Mouse (Mus musculus): ENCODE measurements around the gene Rasgrp1. TPM values are rescaled to one million over a fixed set of nuclear protein-coding genes. Genes with fewer than 3 reads are reported as not detected.

Rasgrp1 gene
- polyA plus RNA-seq, 1 experiment from 2014 or later, result 6.9 TPM

GRCm38 (mm10) chr2:117322399-117322798, 20.4 kb downstream of the Rasgrp1 start:
- no peak overlapping the region for H3K9ac ChIP-seq
- H3K4me3 ChIP-seq (replicated peaks), result no peak overlapping the region
- H3K36me3 ChIP-seq (replicated peaks), result no peaks in the 10 kb centered on the region
- H3K4me2 ChIP-seq, result no peak overlapping the region
- no peak overlapping the region for H3K27ac ChIP-seq
- no peaks in the 10 kb centered on the region for H3K4me1 ChIP-seq
- H3K9me3 ChIP-seq, result no peaks in the 10 kb centered on the region
- no peaks in the 10 kb centered on the region for H3K27me3 ChIP-seq
- ATAC-seq (ENCODE audit: low FRiP score), result no peak
- 92% methylated on average over 8 of the region's 8 CpGs for WGBS

- Histone ChIP-seq H3K27me3 (no peaks in the 10 kb centered on the region), H3K9ac (no peak overlapping the region), H3K4me1 (no peaks in the 10 kb centered on the region), H3K9me3 (no peaks in the 10 kb centered on the region), H3K4me2 (no peak overlapping the region), H3K4me3 (replicated peaks) (no peak overlapping the region), H3K36me3 (replicated peaks) (no peaks in the 10 kb centered on the region), H3K27ac (no peak overlapping the region)
- ATAC-seq (ENCODE audit: low FRiP score), result no peak
- WGBS, result 82% methylated on average over 3 of the region's 3 CpGs
Measured at GRCm38 (mm10) chr2:117321231-117321630, 21.6 kb downstream of the Rasgrp1 start.

GRCm38 (mm10) chr2:117318991-117319390, 23.8 kb downstream of the Rasgrp1 start:
- no peaks in the 10 kb centered on the region for H3K27me3 ChIP-seq

GRCm38 (mm10) chr2:117313586-117314235, 29.1 kb downstream of the Rasgrp1 start:
- Histone ChIP-seq H3K27me3 (no peaks in the 10 kb centered on the region), H3K4me3 (replicated peaks) (no peak overlapping the region), H3K4me1 (peaks cover 7% of the 10 kb centered on the region), H3K27ac (no peak overlapping the region), H3K36me3 (replicated peaks) (no peaks in the 10 kb centered on the region), H3K9ac (no peak overlapping the region), H3K9me3 (no peaks in the 10 kb centered on the region), H3K4me2 (no peak overlapping the region)
- no peak for ATAC-seq (ENCODE audit: low FRiP score)
- 75% methylated on average over 5 of the region's 5 CpGs for WGBS

More at GRCm38 (mm10) chr2:117318991-117319390, 23.8 kb downstream of the Rasgrp1 start:
- no peak overlapping the region for H3K4me3 ChIP-seq (replicated peaks)
- H3K27ac ChIP-seq, result no peak overlapping the region
- no peaks in the 10 kb centered on the region for H3K9me3 ChIP-seq
- no peak overlapping the region for H3K9ac ChIP-seq
- H3K36me3 ChIP-seq (replicated peaks), result no peaks in the 10 kb centered on the region
- H3K4me1 ChIP-seq, result no peaks in the 10 kb centered on the region
- ATAC-seq (ENCODE audit: low FRiP score), result no peak
- WGBS, result 83% methylated on average over 3 of the region's 3 CpGs
- H3K4me2 ChIP-seq, result no peak overlapping the region

- Histone ChIP-seq H3K27ac (peak overlapping the region; percentile 20; the same call in 1 of the 2 replicates), H3K36me3 (replicated peaks) (no peaks in the 10 kb centered on the region), H3K9me3 (no peaks in the 10 kb centered on the region), H3K4me3 (replicated peaks) (no peak overlapping the region), H3K4me2 (no peak overlapping the region), H3K27me3 (no peaks in the 10 kb centered on the region), H3K9ac (no peak overlapping the region), H3K4me1 (peaks cover 7% of the 10 kb centered on the region)
- ATAC-seq (ENCODE audit: low FRiP score), result no peak
- WGBS, result 64% methylated on average over 7 of the region's 7 CpGs
Measured at GRCm38 (mm10) chr2:117312441-117312895, 30.3 kb downstream of the Rasgrp1 start.

GRCm38 (mm10) chr2:117312030-117312429, 30.8 kb downstream of the Rasgrp1 start:
- Histone ChIP-seq H3K27me3 (no peaks in the 10 kb centered on the region), H3K9me3 (no peaks in the 10 kb centered on the region), H3K4me1 (peaks cover 7% of the 10 kb centered on the region), H3K4me3 (replicated peaks) (no peak overlapping the region), H3K9ac (no peak overlapping the region), H3K27ac (peak overlapping the region; percentile 20; the same call in 1 of the 2 replicates), H3K4me2 (no peak overlapping the region), H3K36me3 (replicated peaks) (no peaks in the 10 kb centered on the region)
- WGBS, result 50% methylated on average over 2 of the region's 2 CpGs
- no peak for ATAC-seq (ENCODE audit: low FRiP score)

- WGBS, result 69% methylated on average over 1 of the region's 1 CpGs
- H3K4me2 ChIP-seq, result no peak overlapping the region
- no peak overlapping the region for H3K27ac ChIP-seq
- no peaks in the 10 kb centered on the region for H3K9me3 ChIP-seq
- no peaks in the 10 kb centered on the region for H3K36me3 ChIP-seq (replicated peaks)
- no peak for ATAC-seq (ENCODE audit: low FRiP score)
- H3K4me1 ChIP-seq, result peaks cover 7% of the 10 kb centered on the region
- H3K9ac ChIP-seq, result no peak overlapping the region
- no peaks in the 10 kb centered on the region for H3K27me3 ChIP-seq
- no peak overlapping the region for H3K4me3 ChIP-seq (replicated peaks)
Measured at GRCm38 (mm10) chr2:117311349-117311748, 31.5 kb downstream of the Rasgrp1 start.

- H3K9ac ChIP-seq, result no peak overlapping the region
- no peaks in the 10 kb centered on the region for H3K36me3 ChIP-seq (replicated peaks)
- peaks cover 7% of the 10 kb centered on the region for H3K4me1 ChIP-seq
- WGBS, result 94% methylated on average over 2 of the region's 2 CpGs
- H3K4me3 ChIP-seq (replicated peaks), result no peak overlapping the region
- H3K9me3 ChIP-seq, result no peaks in the 10 kb centered on the region
- no peaks in the 10 kb centered on the region for H3K27me3 ChIP-seq
- H3K4me2 ChIP-seq, result no peak overlapping the region
- ATAC-seq (ENCODE audit: low FRiP score), result no peak
- no peak overlapping the region for H3K27ac ChIP-seq
Measured at GRCm38 (mm10) chr2:117309046-117309445, 33.8 kb downstream of the Rasgrp1 start.

- no peak for ATAC-seq (ENCODE audit: low FRiP score)
- no peak overlapping the region for H3K4me3 ChIP-seq (replicated peaks)
- WGBS, result 89% methylated on average over 3 of the region's 3 CpGs
- no peaks in the 10 kb centered on the region for H3K36me3 ChIP-seq (replicated peaks)
- no peak overlapping the region for H3K4me2 ChIP-seq
- H3K4me1 ChIP-seq, result peaks cover 7% of the 10 kb centered on the region
- H3K27me3 ChIP-seq, result no peaks in the 10 kb centered on the region
- no peak overlapping the region for H3K27ac ChIP-seq
- H3K9ac ChIP-seq, result no peak overlapping the region
- H3K9me3 ChIP-seq, result no peaks in the 10 kb centered on the region
Measured at GRCm38 (mm10) chr2:117307959-117308358, 34.8 kb downstream of the Rasgrp1 start.

- ATAC-seq (ENCODE audit: low FRiP score), result no peak
- Histone ChIP-seq H3K27ac (no peak overlapping the region), H3K4me1 (no peaks in the 10 kb centered on the region), H3K9ac (no peak overlapping the region), H3K4me2 (no peak overlapping the region), H3K9me3 (no peaks in the 10 kb centered on the region), H3K4me3 (replicated peaks) (no peak overlapping the region), H3K36me3 (replicated peaks) (no peaks in the 10 kb centered on the region), H3K27me3 (no peaks in the 10 kb centered on the region)
- WGBS, result 93% methylated on average over 5 of the region's 5 CpGs
Measured at GRCm38 (mm10) chr2:117304941-117305340, 37.9 kb downstream of the Rasgrp1 start.

GRCm38 (mm10) chr2:117303391-117304350, 39.1 kb downstream of the Rasgrp1 start:
- Histone ChIP-seq H3K4me3 (replicated peaks) (no peak overlapping the region), H3K27ac (no peak overlapping the region), H3K4me2 (no peak overlapping the region), H3K9me3 (no peaks in the 10 kb centered on the region), H3K4me1 (no peaks in the 10 kb centered on the region), H3K9ac (no peak overlapping the region), H3K27me3 (no peaks in the 10 kb centered on the region), H3K36me3 (replicated peaks) (no peaks in the 10 kb centered on the region)
- 93% methylated on average over 12 of the region's 12 CpGs for WGBS
- no peak for ATAC-seq (ENCODE audit: low FRiP score)

GRCm38 (mm10) chr2:117299596-117300448, 43.0 kb downstream of the Rasgrp1 start:
- Histone ChIP-seq H3K4me1 (no peaks in the 10 kb centered on the region), H3K27ac (no peak overlapping the region), H3K27me3 (no peaks in the 10 kb centered on the region), H3K4me3 (replicated peaks) (no peak overlapping the region), H3K9ac (no peak overlapping the region), H3K4me2 (no peak overlapping the region), H3K36me3 (replicated peaks) (no peaks in the 10 kb centered on the region), H3K9me3 (no peaks in the 10 kb centered on the region)
- WGBS, result 88% methylated on average over 16 of the region's 16 CpGs
- no peak for ATAC-seq (ENCODE audit: low FRiP score)
